Mouse (Mus musculus): ENCODE data around the gene Dab2ip.

Gene Dab2ip

GRCm38 (mm10) chr2:35557911-35558825, at the start of gene Dab2ip:
Gene Dab2ip, plus strand, starts transcription at chr2:35558266.
- no peak for DNase-seq

GRCm38 (mm10) chr2:35508597-35509342, 49.3 kb upstream of the Dab2ip start:
- DNase-seq = peak; percentile 61 to 62

- no peak for DNase-seq
Measured at GRCm38 (mm10) chr2:35509343-35509667, 48.8 kb upstream of the Dab2ip start.

- DNase-seq = no peak
Measured at GRCm38 (mm10) chr2:35509888-35510287, 48.2 kb upstream of the Dab2ip start.

GRCm38 (mm10) chr2:35510920-35511319, 47.1 kb upstream of the Dab2ip start:
- DNase-seq = no peak

- no peak for DNase-seq
Measured at GRCm38 (mm10) chr2:35512226-35512625, 45.8 kb upstream of the Dab2ip start.

GRCm38 (mm10) chr2:35514051-35514892, 43.8 kb upstream of the Dab2ip start:
- DNase-seq = peak; percentile 47 to 58

- no peak for DNase-seq
Measured at GRCm38 (mm10) chr2:35526612-35527242, 31.3 kb upstream of the Dab2ip start.

GRCm38 (mm10) chr2:35529086-35529485, 29.0 kb upstream of the Dab2ip start:
- DNase-seq = no peak

GRCm38 (mm10) chr2:35529856-35530255, 28.2 kb upstream of the Dab2ip start:
- DNase-seq = no peak

- DNase-seq = no peak
Measured at GRCm38 (mm10) chr2:35530732-35531131, 27.3 kb upstream of the Dab2ip start.

GRCm38 (mm10) chr2:35533646-35534045, 24.4 kb upstream of the Dab2ip start:
- DNase-seq = no peak

- peak; percentile 71 to 84 for DNase-seq
Measured at GRCm38 (mm10) chr2:35539276-35539972, 18.6 kb upstream of the Dab2ip start.

GRCm38 (mm10) chr2:35540798-35541197, 17.3 kb upstream of the Dab2ip start:
- DNase-seq = no peak

- peak; percentile 30 to 53 for DNase-seq
Measured at GRCm38 (mm10) chr2:35544717-35545116, 13.3 kb upstream of the Dab2ip start.

GRCm38 (mm10) chr2:35545125-35545590, 12.9 kb upstream of the Dab2ip start:
- DNase-seq = no peak

GRCm38 (mm10) chr2:35546462-35546861, 11.6 kb upstream of the Dab2ip start:
- DNase-seq = no peak

- no peak for DNase-seq
Measured at GRCm38 (mm10) chr2:35549191-35549590, 8.9 kb upstream of the Dab2ip start.

- no peak for DNase-seq
Measured at GRCm38 (mm10) chr2:35550097-35550496, 8.0 kb upstream of the Dab2ip start.

GRCm38 (mm10) chr2:35556918-35557486, 1.1 kb upstream of the Dab2ip start:
- DNase-seq = no peak

GRCm38 (mm10) chr2:35558826-35559550, 922 bp downstream of the Dab2ip start:
- no peak for DNase-seq

All from kidney, adult 8-10 months (tissue).